Mouse (Mus musculus): ENCODE measurements around the gene Dcaf5. TPM values are rescaled to one million over a fixed set of nuclear protein-coding genes. Genes with fewer than 3 reads are reported as not detected.

Gene Dcaf5
- total RNA-seq, 2 experiments from 2014 or later = 0.19 to 4.3 TPM

DNA sequence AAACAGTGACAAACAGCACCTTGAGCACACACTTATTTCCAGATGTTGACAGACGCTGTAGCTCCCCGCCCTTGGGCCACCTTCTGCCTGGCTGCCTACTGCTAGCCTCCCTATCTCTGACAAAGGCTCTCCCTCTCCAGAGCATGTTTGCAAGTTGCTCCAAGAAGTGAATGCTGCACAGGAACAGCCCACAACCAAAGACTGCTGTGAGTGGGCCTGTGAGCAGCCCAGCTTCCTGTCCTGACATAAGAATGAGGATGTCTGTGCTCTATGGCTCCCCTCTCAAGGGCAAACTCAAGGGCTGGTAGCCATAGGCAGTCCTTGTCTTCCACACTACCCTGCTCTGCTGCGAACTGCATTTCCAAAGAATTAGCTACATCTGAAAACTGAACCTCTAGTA is 71.1 kb downstream of the Dcaf5 start:
- ATAC-seq (replicated peaks; ENCODE audit: low FRiP score, poor library complexity, severe bottlenecking) = no peak

- no peak for ATAC-seq (replicated peaks; ENCODE audit: low FRiP score, poor library complexity, severe bottlenecking)
Measured at GRCm38 (mm10) chr12:80361655-80362054, 74.7 kb downstream of the Dcaf5 start.

- no peak for ATAC-seq (replicated peaks; ENCODE audit: low FRiP score, poor library complexity, severe bottlenecking)
Measured at GRCm38 (mm10) chr12:80360321-80360720, 76.1 kb downstream of the Dcaf5 start.

DNA sequence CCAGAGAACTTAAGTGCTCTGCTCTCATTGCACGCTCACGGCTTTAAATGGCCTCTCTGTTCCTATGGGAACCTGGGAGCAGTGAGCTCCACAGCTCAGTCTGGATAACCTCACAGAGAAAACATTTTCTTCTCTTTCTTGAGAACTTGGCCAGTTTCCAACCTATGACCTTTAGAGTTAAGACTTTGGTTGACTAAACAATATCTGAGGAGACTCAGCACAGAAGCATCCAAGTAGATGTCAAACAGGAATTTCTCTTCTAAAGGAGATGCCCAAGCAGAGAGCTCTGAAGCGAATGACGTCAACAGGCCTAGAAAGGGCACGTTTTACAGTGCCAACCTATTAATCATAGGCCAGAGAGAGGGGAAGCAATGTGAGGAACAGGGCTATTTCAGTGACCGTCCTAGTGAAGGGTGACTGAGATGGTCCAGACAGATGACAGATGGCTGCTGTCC is 91.6 kb downstream of the Dcaf5 start:
- ATAC-seq (replicated peaks; ENCODE audit: low FRiP score, poor library complexity, severe bottlenecking) = no peak

DNA sequence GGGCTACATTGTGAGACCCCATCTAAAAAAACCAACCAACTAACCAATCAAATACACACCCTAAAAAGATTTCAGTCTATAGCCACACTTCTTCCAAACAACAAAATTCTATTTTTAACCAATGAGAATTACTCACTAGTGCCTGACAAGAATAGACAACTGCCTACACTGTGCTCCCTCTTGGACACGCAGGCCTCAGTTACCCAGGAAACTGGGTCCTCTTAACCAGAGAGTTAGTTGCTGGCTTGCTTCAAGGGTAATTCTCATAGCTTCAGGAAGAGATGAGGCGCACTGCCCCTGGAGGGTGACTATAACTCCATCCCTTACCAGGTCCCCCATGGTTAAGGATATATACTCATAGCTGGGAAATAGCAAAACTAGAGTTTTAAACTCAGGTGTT is 95.5 kb downstream of the Dcaf5 start:
- no peak for ATAC-seq (replicated peaks; ENCODE audit: low FRiP score, poor library complexity, severe bottlenecking)

DNA sequence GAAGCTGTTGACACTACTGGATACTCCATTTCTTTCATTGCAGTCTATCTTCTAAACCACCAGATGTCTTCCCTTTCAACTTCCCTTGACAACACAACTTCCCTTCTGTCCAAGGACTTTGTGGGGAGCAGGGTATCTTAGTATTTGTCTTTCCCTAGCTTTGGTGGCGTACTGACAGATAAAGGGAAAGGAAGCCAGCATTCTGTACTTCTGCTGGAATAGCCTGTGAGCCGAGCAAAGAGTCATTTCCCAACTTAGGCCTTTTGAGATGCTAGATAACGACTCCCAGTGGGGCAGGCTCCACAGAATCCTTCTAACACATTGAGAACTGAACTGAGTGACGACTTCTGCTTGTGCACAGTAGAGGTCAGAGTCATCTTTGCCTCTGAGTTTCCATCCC is 102.2 kb downstream of the Dcaf5 start:
- ATAC-seq (replicated peaks; ENCODE audit: low FRiP score, poor library complexity, severe bottlenecking) = no peak

DNA sequence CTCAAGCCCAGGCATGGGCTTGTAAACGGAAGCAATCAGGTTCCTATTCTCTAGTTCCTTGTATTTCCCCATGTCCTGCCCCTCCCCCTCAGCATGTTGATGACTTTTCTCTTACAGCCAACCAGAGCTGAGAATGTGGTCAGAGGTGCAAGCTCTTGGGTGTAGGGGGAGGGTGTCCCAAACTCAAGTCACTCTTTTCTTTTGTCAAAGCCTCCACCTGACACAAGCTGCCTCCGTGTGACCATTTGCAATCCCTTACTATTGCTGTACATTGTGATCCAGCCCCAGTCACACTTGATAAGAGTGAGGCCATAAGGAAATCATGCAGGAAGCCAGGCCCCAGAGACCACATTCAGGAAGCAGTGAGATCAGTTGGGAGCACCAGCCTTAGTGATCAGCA is 104.8 kb downstream of the Dcaf5 start:
- no peak for ATAC-seq (replicated peaks; ENCODE audit: low FRiP score, poor library complexity, severe bottlenecking)

GRCm38 (mm10) chr12:80330819-80331218 is 105.6 kb downstream of the Dcaf5 start:
- no peak for ATAC-seq (replicated peaks; ENCODE audit: low FRiP score, poor library complexity, severe bottlenecking)

DNA sequence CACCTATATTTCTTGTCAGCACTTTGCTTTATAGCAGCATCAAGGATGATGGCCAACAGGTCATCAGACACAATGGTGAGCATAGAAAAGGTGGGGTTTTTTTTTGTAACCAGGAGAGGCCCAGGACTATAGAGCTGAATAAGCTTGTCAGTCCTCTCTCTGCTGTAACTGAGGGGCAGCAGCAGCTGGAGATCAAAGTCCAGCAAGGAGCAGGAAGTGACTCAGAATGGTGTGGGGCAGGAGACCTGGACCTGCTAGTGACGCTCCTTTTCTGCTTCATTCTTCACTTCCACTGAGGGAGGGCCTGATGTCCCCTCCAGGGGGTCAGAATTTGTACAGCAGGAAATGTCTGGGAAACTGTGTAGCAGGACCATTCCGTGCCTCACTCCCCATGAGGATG is 106.8 kb downstream of the Dcaf5 start:
- ATAC-seq (replicated peaks; ENCODE audit: low FRiP score, poor library complexity, severe bottlenecking) = no peak

- ATAC-seq (replicated peaks; ENCODE audit: low FRiP score, poor library complexity, severe bottlenecking) = no peak
Measured at GRCm38 (mm10) chr12:80326047-80326446, 110.4 kb downstream of the Dcaf5 start.

- no peak for ATAC-seq (replicated peaks; ENCODE audit: low FRiP score, poor library complexity, severe bottlenecking)
Measured at GRCm38 (mm10) chr12:80324785-80325131, 111.6 kb downstream of the Dcaf5 start.

GRCm38 (mm10) chr12:80324051-80324784 is 112.2 kb downstream of the Dcaf5 start:
- ATAC-seq (replicated peaks; ENCODE audit: low FRiP score, poor library complexity, severe bottlenecking) = no peak

- ATAC-seq (replicated peaks; ENCODE audit: low FRiP score, poor library complexity, severe bottlenecking) = no peak
Measured at GRCm38 (mm10) chr12:80323371-80324050, 112.9 kb downstream of the Dcaf5 start.

- no peak for ATAC-seq (replicated peaks; ENCODE audit: low FRiP score, poor library complexity, severe bottlenecking)
Measured at GRCm38 (mm10) chr12:80322494-80322893, 113.9 kb downstream of the Dcaf5 start.

DNA sequence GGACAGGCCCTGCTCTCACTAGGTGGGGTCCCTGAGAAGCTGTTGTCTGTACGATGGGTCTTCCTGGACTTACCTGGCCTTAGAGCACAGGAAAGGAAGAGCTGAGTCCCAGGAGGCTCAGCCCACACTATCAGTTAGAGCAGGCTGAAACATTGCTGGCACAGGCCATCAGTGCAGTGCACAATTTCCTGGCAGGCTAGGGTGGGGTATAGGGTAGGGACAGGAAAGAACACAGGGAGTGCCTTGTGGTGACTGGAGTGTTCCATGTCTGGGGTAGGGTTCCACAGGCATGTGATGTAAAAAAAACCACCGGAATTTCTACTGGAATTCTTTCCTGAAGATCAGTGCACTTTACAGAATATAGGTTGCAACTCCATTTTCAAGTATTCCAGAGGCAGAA is 117.3 kb downstream of the Dcaf5 start:
- ATAC-seq (replicated peaks; ENCODE audit: low FRiP score, poor library complexity, severe bottlenecking) = no peak

- ATAC-seq (replicated peaks; ENCODE audit: low FRiP score, poor library complexity, severe bottlenecking) = no peak
Measured at GRCm38 (mm10) chr12:80315321-80315720, 121.1 kb downstream of the Dcaf5 start.

DNA sequence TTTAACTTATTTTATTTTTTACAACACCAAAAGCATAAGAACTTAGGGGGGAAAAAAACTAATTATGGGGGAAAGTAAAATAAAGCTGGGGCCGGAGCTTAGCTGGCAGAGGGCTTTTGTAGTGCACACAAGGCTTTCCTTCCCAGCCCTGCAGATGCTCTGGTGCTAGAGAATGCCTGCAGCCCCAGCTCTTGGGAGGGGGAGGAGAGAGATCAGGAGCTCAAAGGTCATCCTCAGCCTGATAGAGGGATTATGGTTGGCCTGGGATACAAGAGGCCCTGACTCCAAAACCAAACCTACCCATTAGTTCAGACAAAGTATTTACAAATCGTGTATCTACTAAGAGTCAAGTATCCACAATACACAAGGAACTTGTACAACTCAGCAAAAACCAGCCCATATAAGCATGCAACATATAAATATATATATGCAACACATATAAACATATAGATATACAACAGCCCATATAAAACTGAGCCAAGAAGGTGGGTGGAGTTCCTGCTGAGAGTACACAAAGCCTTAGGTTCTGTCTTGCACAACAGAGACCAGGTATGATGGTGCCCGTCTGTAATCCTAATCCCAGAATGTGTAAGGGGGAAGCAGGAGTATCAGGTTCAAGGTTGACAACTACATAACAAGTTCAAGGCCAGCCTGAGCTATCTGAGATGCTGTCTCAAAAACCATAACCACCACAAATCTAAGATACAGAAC is 124.3 kb downstream of the Dcaf5 start:
- no peak for ATAC-seq (replicated peaks; ENCODE audit: low FRiP score, poor library complexity, severe bottlenecking)

- ATAC-seq (replicated peaks; ENCODE audit: low FRiP score, poor library complexity, severe bottlenecking) = no peak
Measured at GRCm38 (mm10) chr12:80307556-80307955, 128.8 kb downstream of the Dcaf5 start.

- no peak for ATAC-seq (replicated peaks; ENCODE audit: low FRiP score, poor library complexity, severe bottlenecking)
Measured at GRCm38 (mm10) chr12:80304518-80304917, 131.9 kb downstream of the Dcaf5 start.

DNA sequence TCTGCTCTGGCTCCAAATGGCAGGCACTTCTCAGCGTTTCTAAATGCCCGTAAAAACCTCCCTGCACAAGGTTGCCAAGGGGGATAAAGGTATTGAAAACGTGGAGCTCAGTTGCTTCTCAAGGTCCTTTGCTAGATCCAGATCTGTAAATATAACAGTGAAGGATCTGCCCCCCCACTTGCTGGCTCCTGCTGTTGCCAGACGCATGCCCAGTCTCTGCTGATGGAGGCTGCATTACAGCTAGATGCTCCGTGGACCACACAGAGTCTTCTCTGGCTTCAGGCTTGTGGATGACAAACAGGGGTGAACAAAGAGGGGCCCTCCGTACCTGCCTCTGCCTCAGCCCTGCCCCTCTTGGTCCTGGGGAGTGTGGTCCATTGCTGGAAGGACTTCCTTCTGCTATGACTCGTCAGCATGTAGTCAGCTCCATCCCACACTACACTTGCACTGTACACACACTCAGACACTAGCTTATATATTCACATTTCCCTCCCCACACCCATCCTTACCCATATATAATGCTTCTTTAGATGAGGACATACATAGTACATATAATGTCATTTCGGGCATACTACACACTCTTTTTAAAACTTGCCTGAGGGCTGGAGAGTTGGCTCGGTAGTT is 135.5 kb downstream of the Dcaf5 start:
- no peak for ATAC-seq (replicated peaks; ENCODE audit: low FRiP score, poor library complexity, severe bottlenecking)

GRCm38 (mm10) chr12:80298714-80299113 is 137.7 kb downstream of the Dcaf5 start:
- ATAC-seq (replicated peaks; ENCODE audit: low FRiP score, poor library complexity, severe bottlenecking) = no peak

All from erythroblast, adult 5-6 weeks (primary cell).